Mouse (Mus musculus): ENCODE results near the gene Ugt1a2. TPM values are rescaled to one million over a fixed set of nuclear protein-coding genes. Genes with fewer than 3 reads are reported as not detected.

Gene Ugt1a2
- total RNA-seq, 2 experiments from 2014 or later = 1.2 to 2.5 TPM

DNA sequence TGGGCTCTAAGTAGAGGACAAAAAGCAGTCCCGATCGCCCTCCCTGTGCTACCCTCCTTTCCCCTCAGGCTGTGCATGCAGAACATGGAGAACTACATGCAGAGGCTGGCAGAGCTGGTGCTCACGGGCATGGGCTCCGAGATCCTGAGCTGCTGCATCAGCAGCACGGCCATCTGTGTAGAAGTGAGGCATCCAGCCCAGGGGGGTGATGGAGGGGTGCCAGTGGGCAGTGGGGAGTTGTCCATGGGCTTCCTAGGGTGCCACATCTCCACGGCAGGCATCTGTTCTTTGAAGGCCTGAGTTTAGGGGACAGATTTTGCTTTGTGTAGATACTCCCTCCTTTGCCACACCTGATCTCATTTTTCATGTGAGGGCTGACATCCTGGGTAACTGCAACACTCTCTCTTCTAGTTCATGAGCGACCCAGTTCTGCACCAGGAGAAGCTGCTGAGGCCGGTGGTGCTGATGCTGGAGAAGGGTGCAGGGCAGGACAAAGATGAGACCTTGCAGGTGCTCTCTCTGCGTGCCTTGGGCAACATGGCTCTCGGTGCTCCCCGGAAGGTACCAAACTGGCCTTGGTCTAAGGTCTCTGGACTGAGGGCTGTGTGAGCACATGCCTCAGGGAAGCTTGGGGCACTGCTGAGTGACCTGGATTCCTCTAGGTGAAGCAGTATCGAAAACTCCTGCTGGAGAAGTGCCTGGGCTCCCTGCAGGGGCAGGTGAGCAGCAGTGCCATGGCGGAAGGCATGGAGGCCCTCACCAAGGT is 55.8 kb downstream of the Ugt1a2 start:
- no peak for ATAC-seq (ENCODE audit: poor library complexity, severe bottlenecking)

DNA sequence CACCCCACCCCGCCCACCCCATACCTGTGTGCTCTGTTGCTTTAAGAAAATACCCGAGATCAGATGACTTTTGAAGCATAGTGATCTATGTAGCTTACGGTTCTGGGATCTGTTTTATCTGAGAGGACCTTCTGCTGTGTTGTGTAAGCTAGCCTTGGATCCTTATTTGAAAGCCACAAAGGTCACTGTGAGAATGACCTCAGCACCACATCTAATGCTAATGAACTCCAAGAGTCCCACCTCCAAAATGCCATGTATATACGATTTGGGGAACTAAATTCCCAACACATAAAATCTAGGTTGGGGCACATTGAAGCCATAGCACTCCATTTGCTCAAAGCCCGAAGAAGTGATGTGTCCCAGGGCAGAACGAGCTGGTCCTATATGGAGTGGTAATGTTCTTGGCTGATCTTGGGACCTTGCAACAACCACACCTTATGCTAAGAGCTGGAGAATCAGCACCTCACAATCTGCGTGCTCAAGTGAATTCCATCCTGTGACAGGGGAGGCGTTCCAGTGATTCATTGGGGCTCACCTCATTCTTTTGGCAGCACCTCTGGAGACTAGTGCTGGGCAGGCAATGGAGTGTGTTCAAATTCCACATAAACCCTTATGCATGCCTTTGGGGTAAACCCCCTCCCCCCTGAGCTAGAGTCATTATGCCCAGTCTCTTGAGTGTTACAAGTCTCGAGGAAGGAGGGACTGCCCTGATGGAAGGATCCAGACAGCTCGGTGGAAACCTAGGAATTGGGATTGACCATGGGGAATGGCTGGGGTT is 56.7 kb downstream of the Ugt1a2 start:
- no peak for ATAC-seq (ENCODE audit: poor library complexity, severe bottlenecking)

- ATAC-seq (ENCODE audit: poor library complexity, severe bottlenecking) = no peak
Measured at GRCm38 (mm10) chr1:88257681-88258080, 57.3 kb downstream of the Ugt1a2 start.

GRCm38 (mm10) chr1:88258361-88258760 is 58.0 kb downstream of the Ugt1a2 start:
- no peak for ATAC-seq (ENCODE audit: poor library complexity, severe bottlenecking)

- no peak for ATAC-seq (ENCODE audit: poor library complexity, severe bottlenecking)
Measured at GRCm38 (mm10) chr1:88258881-88259642, 58.7 kb downstream of the Ugt1a2 start.

DNA sequence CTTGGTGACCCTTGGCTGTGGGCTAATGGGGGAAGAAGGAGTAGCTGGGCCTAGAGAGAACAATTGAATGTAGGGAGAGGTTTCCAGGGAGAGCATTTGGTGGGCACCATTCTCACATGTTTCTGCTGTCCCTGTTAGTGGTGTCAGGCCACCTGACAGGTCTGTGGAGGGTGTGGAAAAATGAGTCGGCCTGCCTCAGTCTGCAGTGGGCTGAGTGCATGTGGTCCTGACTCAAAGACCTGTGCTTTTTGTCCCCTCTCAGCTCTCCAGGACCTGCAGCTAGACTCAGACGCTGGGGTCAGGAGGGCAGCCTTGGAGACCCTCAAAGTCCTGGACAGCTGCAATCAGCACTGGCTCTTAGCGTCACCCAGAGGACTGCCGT is 59.2 kb downstream of the Ugt1a2 start:
- ATAC-seq (ENCODE audit: poor library complexity, severe bottlenecking) = no peak

- peak; percentile 22 for ATAC-seq (ENCODE audit: poor library complexity, severe bottlenecking)
Measured at GRCm38 (mm10) chr1:88260114-88260513, 59.7 kb downstream of the Ugt1a2 start.

- peak; percentile 48 for ATAC-seq (ENCODE audit: poor library complexity, severe bottlenecking)
Measured at GRCm38 (mm10) chr1:88260604-88261377, 60.4 kb downstream of the Ugt1a2 start.

- ATAC-seq (ENCODE audit: poor library complexity, severe bottlenecking) = no peak
Measured at GRCm38 (mm10) chr1:88261706-88262105, 61.3 kb downstream of the Ugt1a2 start.

DNA sequence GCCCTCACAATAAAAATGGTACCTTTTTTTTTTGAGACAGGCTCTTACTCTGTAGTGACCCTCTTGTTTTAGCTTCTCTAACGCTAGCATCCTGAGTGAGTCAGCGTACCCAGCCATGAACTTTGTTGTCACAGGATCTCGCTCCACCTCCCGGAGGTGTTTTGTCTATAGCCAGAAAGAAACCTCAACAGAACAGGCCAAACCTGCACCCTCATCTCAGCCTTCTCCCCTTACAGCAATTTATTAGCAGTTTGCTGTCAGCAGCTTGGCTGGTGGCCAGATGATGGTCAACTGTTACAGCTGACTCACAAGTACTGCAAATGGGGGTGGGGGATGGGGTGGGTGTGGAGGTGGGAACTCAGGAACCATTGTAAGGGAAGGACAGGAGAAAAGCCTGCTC is 61.9 kb downstream of the Ugt1a2 start:
- ATAC-seq (ENCODE audit: poor library complexity, severe bottlenecking) = 0 out of 2 replicates have a peak, but pooled peaks have one; percentile 2

DNA sequence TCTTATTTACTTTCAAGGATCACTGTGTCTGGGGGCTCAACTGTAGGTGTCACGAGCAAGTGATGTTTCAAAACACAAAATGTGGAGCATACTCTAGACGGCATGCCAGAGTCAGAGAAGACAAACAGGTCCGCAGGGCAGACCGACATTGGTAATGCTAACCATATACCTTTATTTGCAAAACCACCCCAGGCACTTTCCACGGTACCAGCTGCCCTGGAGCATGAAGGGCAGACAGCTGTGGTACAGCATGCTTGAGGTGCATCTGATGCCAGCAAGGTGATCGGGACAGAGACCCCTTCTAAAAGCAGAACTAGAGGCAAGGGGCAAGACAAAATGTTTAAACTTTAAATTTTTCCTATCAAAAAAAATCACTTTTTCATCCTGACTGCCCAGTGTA is 62.6 kb downstream of the Ugt1a2 start:
- no peak for ATAC-seq (ENCODE audit: poor library complexity, severe bottlenecking)

- ATAC-seq (ENCODE audit: poor library complexity, severe bottlenecking) = no peak
Measured at GRCm38 (mm10) chr1:88263778-88264177, 63.4 kb downstream of the Ugt1a2 start.

DNA sequence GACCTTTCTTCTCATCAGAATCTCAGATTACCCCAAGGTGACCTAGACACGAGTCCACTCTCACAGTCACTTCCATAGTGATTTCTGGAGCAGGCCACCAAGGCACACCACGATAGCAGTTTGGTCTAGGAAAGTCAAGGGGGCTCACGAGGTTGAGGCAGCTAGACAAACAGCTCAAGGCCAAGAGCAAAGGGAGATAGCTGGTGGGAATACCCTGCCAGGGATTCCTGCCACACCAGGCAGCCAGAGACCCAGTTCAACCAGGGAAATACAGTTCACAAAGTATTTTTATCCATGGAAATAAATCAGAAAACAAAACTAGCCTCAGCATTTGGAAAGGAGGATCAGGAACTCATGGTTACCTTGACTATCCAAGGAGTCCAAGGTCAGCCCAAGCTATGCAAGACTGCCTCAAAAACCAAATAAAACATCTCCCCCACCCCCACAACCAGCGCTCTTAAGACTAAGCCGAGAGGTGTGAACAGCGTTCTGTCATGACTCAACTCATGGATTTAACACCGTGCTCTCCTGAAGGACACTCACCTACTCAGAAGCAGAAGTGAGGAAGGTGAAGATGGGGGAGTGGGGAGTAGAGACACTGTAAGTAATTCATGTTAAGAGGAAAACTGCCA is 64.0 kb downstream of the Ugt1a2 start:
- ATAC-seq (ENCODE audit: poor library complexity, severe bottlenecking) = no peak

DNA sequence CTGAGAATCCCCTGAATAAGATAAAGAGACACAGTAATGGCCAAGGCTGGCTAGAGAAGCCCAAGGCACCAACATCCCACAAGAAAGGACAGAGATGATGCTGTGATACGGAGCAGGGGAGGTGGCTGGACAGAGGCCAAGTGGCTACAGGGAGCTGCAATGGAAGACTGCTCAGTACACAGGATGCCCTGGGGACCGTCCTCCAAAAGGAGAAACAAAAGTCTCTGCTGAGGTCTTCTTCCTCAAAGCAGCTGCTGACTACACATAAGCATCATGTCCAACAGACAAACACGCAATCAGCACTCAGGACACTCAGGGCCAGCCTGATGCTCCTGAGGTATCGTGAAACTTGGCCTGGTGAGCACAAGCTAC is 64.5 kb downstream of the Ugt1a2 start:
- ATAC-seq (ENCODE audit: poor library complexity, severe bottlenecking) = no peak

GRCm38 (mm10) chr1:88266123-88266522 is 65.7 kb downstream of the Ugt1a2 start:
- no peak for ATAC-seq (ENCODE audit: poor library complexity, severe bottlenecking)

DNA sequence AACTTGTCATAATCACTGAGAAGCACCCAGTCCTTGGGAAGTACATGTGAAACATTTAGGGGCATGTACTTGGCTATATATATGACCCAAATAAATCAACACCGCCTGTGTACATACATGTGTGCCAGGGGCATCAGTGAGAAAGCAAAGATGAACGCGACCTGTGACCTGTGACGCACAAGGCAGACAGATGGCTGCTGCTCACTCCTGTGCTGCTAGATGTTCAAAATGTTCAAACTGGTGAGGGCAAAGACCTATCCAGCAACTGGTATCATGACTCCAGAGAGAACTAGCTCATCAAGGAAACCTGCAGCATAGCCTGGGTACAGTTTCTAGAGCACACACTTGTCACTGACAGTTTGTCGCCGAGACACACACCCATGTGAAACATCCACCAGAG is 67.1 kb downstream of the Ugt1a2 start:
- no peak for ATAC-seq (ENCODE audit: poor library complexity, severe bottlenecking)

GRCm38 (mm10) chr1:88268070-88268469 is 67.7 kb downstream of the Ugt1a2 start:
- ATAC-seq (ENCODE audit: poor library complexity, severe bottlenecking) = no peak
